Comparison of ENCODE assay signal across 23 mouse cellular contexts in the genomic region with DNA sequence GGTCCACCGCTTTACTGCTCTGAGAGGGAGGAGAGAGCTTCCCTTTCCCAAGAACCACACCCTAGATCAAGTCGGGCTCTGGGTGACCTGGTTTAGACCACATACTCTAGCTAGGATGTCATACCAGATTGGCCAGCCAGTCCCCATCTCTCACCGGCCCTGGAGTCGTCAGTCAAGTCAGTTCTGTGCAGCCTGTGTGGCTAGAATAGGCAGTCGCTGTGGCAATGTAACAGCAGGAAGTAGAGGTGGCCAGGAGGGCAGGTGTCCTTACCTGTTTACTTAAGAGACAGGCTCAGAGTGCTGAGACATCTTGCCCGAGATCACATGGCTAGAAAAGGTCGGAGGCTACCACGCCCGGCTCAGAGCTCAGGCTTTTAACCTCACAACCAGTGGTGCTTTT. TPM values are rescaled to one million over a fixed set of nuclear protein-coding genes. Genes with fewer than 3 reads are reported as not detected.
DNase-seq lines count a peak whose midpoint lies in the region; ATAC-seq lines count a peak whose summit lies in the region.
"Had no signal": no experiment of that assay in that cellular context is flagged by ENCODE, and none has a peak within 500 bp of the region (broad histone marks: within the 10 kb centered on the region; RNA-seq: fewer than 3 reads in every experiment).

No protein-coding gene starts in this region.

- no peaks in the 10 kb centered on the region for H3K4me1 ChIP-seq in midbrain, embryonic 11.5 days (ENCODE audit: control insufficient read depth, insufficient read depth, low read length)
- no peaks in the 10 kb centered on the region for H3K4me1 ChIP-seq in midbrain, embryonic 14.5 days (ENCODE audit: control insufficient read depth, insufficient read depth, low read length)
- H3K4me1 ChIP-seq in intestine, embryonic 15.5 days (replicated peaks) = peaks cover 12% of the 10 kb centered on the region
- H3K4me1 ChIP-seq: limb, embryonic 12.5 days; midbrain, embryonic 12.5 days had no signal

- no peak overlapping the region for H3K27ac ChIP-seq in midbrain, embryonic 11.5 days (ENCODE audit: low read depth, low read length)
- no peak overlapping the region for H3K27ac ChIP-seq in midbrain, embryonic 14.5 days (replicated peaks; ENCODE audit: low read depth, low read length)
- no peak overlapping the region for H3K27ac ChIP-seq in intestine, embryonic 15.5 days
- H3K27ac ChIP-seq: hindbrain, embryonic 14.5 days; limb, embryonic 12.5 days; liver, embryonic 12.5 days; midbrain, embryonic 12.5 days had no signal

- no peak overlapping the region for H3K4me3 ChIP-seq in midbrain, embryonic 11.5 days (ENCODE audit: low read depth, low read length)
- no peak overlapping the region for H3K4me3 ChIP-seq in midbrain, embryonic 14.5 days (replicated peaks; ENCODE audit: low read depth, low read length)
- H3K4me3 ChIP-seq in intestine, embryonic 15.5 days (replicated peaks) = no peak overlapping the region
- H3K4me3 ChIP-seq: limb, embryonic 12.5 days; liver, embryonic 12.5 days; midbrain, embryonic 12.5 days had no signal

- H3K9ac ChIP-seq in midbrain, embryonic 11.5 days (ENCODE audit: low read length) = no peak overlapping the region
- H3K9ac ChIP-seq in midbrain, embryonic 14.5 days (replicated peaks; ENCODE audit: low read length) = no peak overlapping the region
- no peak overlapping the region for H3K9ac ChIP-seq in intestine, embryonic 15.5 days
- H3K9ac ChIP-seq: hindbrain, embryonic 14.5 days; limb, embryonic 12.5 days; liver, embryonic 12.5 days; midbrain, embryonic 12.5 days had no signal

- peak; percentile 75 for DNase-seq in midbrain, embryonic 11.5 days (ENCODE audit: low spot score, missing footprints)
- DNase-seq in midbrain, embryonic 14.5 days = no peak
- DNase-seq in R1 (ENCODE audit: low read depth, low spot score) = peak; percentile 23
- DNase-seq in urinary bladder, postnatal 36 days (ENCODE audit: low spot score in 2 of 2) = peak; percentile 45 to 59
- no peak for DNase-seq in adrenal gland, postnatal 36 days
- no peak for DNase-seq in right cerebral cortex, postnatal 36 days (ENCODE audit: low spot score in 2 of 2)
- DNase-seq: cerebellum, adult 11 months; cerebellum, adult 9-11 months; gastrocnemius, postnatal 14 days; heart, postnatal 4 days; kidney, adult 9 months; kidney, postnatal 25 days; lung, adult 18-20 months; lung, postnatal 10 days; right cerebral cortex, postnatal 14 days; thymus, postnatal 25 days had no signal

- H3K9me3 ChIP-seq in midbrain, embryonic 11.5 days (ENCODE audit: control insufficient read depth, low read length) = no peaks in the 10 kb centered on the region
- H3K9me3 ChIP-seq in midbrain, embryonic 14.5 days (ENCODE audit: control insufficient read depth, low read length) = no peaks in the 10 kb centered on the region
- H3K9me3 ChIP-seq in intestine, embryonic 15.5 days = no peaks in the 10 kb centered on the region
- H3K9me3 ChIP-seq: liver, embryonic 12.5 days; midbrain, embryonic 12.5 days had no signal

- ATAC-seq in midbrain, embryonic 11.5 days (ENCODE audit: low FRiP score) = no peak
- ATAC-seq in midbrain, embryonic 14.5 days (ENCODE audit: low FRiP score, low TSS enrichment) = no peak
- peak; percentile 75 for ATAC-seq in intestine, embryonic 15.5 days
- ATAC-seq: forebrain, embryonic 16.5 days; inflammation-experienced regulatory T-cells, adult 6 months; liver, embryonic 12.5 days had no signal

- WGBS in midbrain, embryonic 11.5 days = 83% methylated on average over 9 of the region's 9 CpGs
- WGBS in midbrain, embryonic 14.5 days = 91% methylated on average over 9 of the region's 9 CpGs
- 65% methylated on average over 9 of the region's 9 CpGs for WGBS in intestine, embryonic 15.5 days

- H3K4me2 ChIP-seq in midbrain, embryonic 11.5 days = no peak overlapping the region
- no peak overlapping the region for H3K4me2 ChIP-seq in midbrain, embryonic 14.5 days (ENCODE audit: low read length)
- no peak overlapping the region for H3K4me2 ChIP-seq in intestine, embryonic 15.5 days (replicated peaks)
- H3K4me2 ChIP-seq: hindbrain, embryonic 14.5 days; limb, embryonic 12.5 days; liver, embryonic 12.5 days; midbrain, embryonic 12.5 days had no signal

- H3K27me3 ChIP-seq in midbrain, embryonic 11.5 days (ENCODE audit: control insufficient read depth, insufficient read depth, low read length) = no peaks in the 10 kb centered on the region
- no peaks in the 10 kb centered on the region for H3K27me3 ChIP-seq in midbrain, embryonic 14.5 days (ENCODE audit: control insufficient read depth, insufficient read depth, low read length)
- H3K27me3 ChIP-seq in intestine, embryonic 15.5 days (replicated peaks) = no peaks in the 10 kb centered on the region
- H3K27me3 ChIP-seq: limb, embryonic 12.5 days; liver, embryonic 12.5 days; midbrain, embryonic 12.5 days had no signal

- H3K36me3 ChIP-seq in midbrain, embryonic 11.5 days (ENCODE audit: control insufficient read depth, insufficient read depth, low read length) = peaks cover 6% of the 10 kb centered on the region; the same call in 1 of the 2 replicates
- peaks cover 70% of the 10 kb centered on the region for H3K36me3 ChIP-seq in midbrain, embryonic 14.5 days (ENCODE audit: control insufficient read depth, insufficient read depth, low read length)
- peaks cover 31% of the 10 kb centered on the region for H3K36me3 ChIP-seq in intestine, embryonic 15.5 days

RNA-seq across cellular contexts. Expression of gene Ttpal, which starts 9.1 kb away (rescaled TPM):
- polyA plus RNA-seq in midbrain, embryonic 11.5 days (2014; fragmentation: Nextera tagmentation; extraction: Ambion mirVana) = 39.9 and 44.5 TPM in 2 replicates
- polyA plus RNA-seq in midbrain, embryonic 14.5 days (2014; fragmentation: Nextera tagmentation; extraction: Ambion mirVana) = 39.5 and 60.6 TPM in 2 replicates
- 25.7 and 26.5 TPM in 2 replicates for polyA plus RNA-seq in intestine, embryonic 15.5 days (2015; fragmentation: Nextera tagmentation; extraction: Ambion mirVana)
- total RNA-seq in adrenal gland, postnatal 36 days (2021) = 10 to 100 TPM; 22.7 to 34.8 TPM

RNA-seq across cellular contexts. Expression of gene Serinc3, which starts 33.8 kb away (rescaled TPM):
- polyA plus RNA-seq in midbrain, embryonic 11.5 days (2014; fragmentation: Nextera tagmentation; extraction: Ambion mirVana) = 35.0 and 38.8 TPM in 2 replicates
- 30.9 and 39.3 TPM in 2 replicates for polyA plus RNA-seq in midbrain, embryonic 14.5 days (2014; fragmentation: Nextera tagmentation; extraction: Ambion mirVana)
- polyA plus RNA-seq in intestine, embryonic 15.5 days (2015; fragmentation: Nextera tagmentation; extraction: Ambion mirVana) = 45.3 and 47.1 TPM in 2 replicates
- 100 to 1,000 TPM; 565 to 629 TPM for total RNA-seq in adrenal gland, postnatal 36 days (2021)

RNA-seq across cellular contexts. Expression of gene Pkig, which starts 47.0 kb away (rescaled TPM):
- 153 and 162 TPM in 2 replicates for polyA plus RNA-seq in midbrain, embryonic 11.5 days (2014; fragmentation: Nextera tagmentation; extraction: Ambion mirVana)
- polyA plus RNA-seq in midbrain, embryonic 14.5 days (2014; fragmentation: Nextera tagmentation; extraction: Ambion mirVana) = 115 and 128 TPM in 2 replicates
- polyA plus RNA-seq in intestine, embryonic 15.5 days (2015; fragmentation: Nextera tagmentation; extraction: Ambion mirVana) = 113 and 122 TPM in 2 replicates
- 10 to 100 TPM; 45.0 to 46.0 TPM for total RNA-seq in adrenal gland, postnatal 36 days (2021)

Comparison
In these comparisons a context has a peak if more than half of its experiments do, and no peak if none do; other contexts are left out.
1. DNase-seq: peak in midbrain, embryonic 11.5 days (single experiment), R1 (single experiment) and urinary bladder, postnatal 36 days (2 of 2); none in midbrain, embryonic 14.5 days (single experiment), adrenal gland, postnatal 36 days (0 of 2) and right cerebral cortex, postnatal 36 days (0 of 2).